Mouse (Mus musculus): ENCODE measurements at regions not wholly inside any gene's neighbourhood (a gene's known extent, or its start where the extent isn't known, plus 50 kb on each side); places are given as distances from the start of the nearest gene placed in this dataset.

DNA sequence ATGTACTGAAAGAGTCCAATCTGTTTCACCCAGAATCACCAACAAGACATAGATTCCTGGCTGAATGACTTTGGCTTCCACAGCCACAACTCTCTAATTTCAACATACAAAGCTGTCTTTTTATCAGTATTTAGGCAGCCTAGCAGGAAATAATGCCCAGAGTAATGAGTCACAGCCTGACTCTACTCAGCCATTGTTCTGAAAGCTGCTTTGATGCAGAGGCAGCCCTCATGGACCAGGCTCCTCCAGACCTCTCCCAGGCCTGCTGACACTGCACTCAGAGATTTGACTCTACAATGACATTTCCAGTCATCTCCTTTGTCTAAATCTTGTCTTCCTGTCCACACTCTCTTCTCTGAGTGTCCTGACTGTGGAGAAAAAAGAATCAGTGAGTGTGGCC is 250.4 kb downstream of the Tle4 start:
- no peak for ATAC-seq (ENCODE audit: low FRiP score, low read depth)

GRCm38 (mm10) chr19:14349753-14350152 is 248.1 kb downstream of the Tle4 start:
- Histone ChIP-seq H3K9ac (replicated peaks) (no peak overlapping the region), H3K9me3 (no peaks in the 10 kb centered on the region), H3K4me1 (peaks cover 10% of the 10 kb centered on the region; the same call in 1 of the 2 replicates), H3K4me3 (no peak overlapping the region), H3K27me3 (peaks cover 19% of the 10 kb centered on the region), H3K36me3 (no peaks in the 10 kb centered on the region), H3K27ac (replicated peaks) (no peak overlapping the region), H3K4me2 (replicated peaks) (no peak overlapping the region)
- WGBS = 53% methylated on average over 2 of the region's 2 CpGs
- peak; percentile 82 for ATAC-seq (ENCODE audit: low FRiP score, low read depth)

More for the DNA sequence above, 250.4 kb downstream of the Tle4 start:
- H3K27ac ChIP-seq (replicated peaks) = no peak overlapping the region
- no peak overlapping the region for H3K4me3 ChIP-seq
- peaks cover 10% of the 10 kb centered on the region; the same call in 1 of the 2 replicates for H3K4me1 ChIP-seq
- no peak overlapping the region for H3K4me2 ChIP-seq (replicated peaks)
- H3K36me3 ChIP-seq = no peaks in the 10 kb centered on the region
- H3K9ac ChIP-seq (replicated peaks) = no peak overlapping the region
- H3K9me3 ChIP-seq = no peaks in the 10 kb centered on the region
- peaks cover 15% of the 10 kb centered on the region for H3K27me3 ChIP-seq

- no peak for ATAC-seq (ENCODE audit: low FRiP score, low read depth)
- WGBS = 87% methylated on average over 4 of the region's 4 CpGs
- peaks cover 34% of the 10 kb centered on the region for H3K27me3 ChIP-seq
These were observed 246.0 kb downstream of the Tle4 start for GRCm38 (mm10) chr19:14351728-14352340.

GRCm38 (mm10) chr19:14352551-14352950 is 245.3 kb downstream of the Tle4 start:
- Histone ChIP-seq H3K4me3 (no peak overlapping the region), H3K9me3 (no peaks in the 10 kb centered on the region), H3K36me3 (no peaks in the 10 kb centered on the region), H3K4me2 (replicated peaks) (no peak overlapping the region), H3K4me1 (peaks cover 7% of the 10 kb centered on the region; the same call in 1 of the 2 replicates), H3K27ac (replicated peaks) (no peak overlapping the region), H3K9ac (replicated peaks) (no peak overlapping the region), H3K27me3 (peaks cover 36% of the 10 kb centered on the region)
- 92% methylated on average over 3 of the region's 3 CpGs for WGBS
- ATAC-seq (ENCODE audit: low FRiP score, low read depth) = no peak

More at GRCm38 (mm10) chr19:14351728-14352340, 246.0 kb downstream of the Tle4 start:
- Histone ChIP-seq H3K36me3 (no peaks in the 10 kb centered on the region), H3K4me1 (peaks cover 10% of the 10 kb centered on the region; the same call in 1 of the 2 replicates), H3K4me2 (replicated peaks) (no peak overlapping the region), H3K27ac (replicated peaks) (no peak overlapping the region), H3K9ac (replicated peaks) (no peak overlapping the region), H3K4me3 (no peak overlapping the region), H3K9me3 (no peaks in the 10 kb centered on the region)

DNA sequence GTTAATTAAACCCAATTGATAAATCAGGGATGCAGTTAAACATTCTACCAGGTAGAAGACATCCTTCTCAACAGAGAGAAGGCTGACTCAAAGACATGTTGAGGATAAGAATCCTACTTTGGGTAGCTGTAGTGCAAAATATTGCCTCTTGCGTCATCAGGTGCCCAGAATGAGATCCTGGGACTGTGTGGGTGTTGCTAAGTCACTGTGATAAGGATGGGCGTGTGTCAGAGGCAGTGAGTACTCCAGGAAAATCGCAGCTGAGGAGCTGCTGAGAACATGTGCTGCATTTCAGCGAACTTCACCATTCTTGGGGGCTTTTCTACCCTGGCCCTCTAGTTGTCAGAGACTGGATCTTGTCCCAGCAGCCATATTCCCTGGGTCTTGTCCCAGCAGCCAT is 244.7 kb downstream of the Tle4 start:
- Histone ChIP-seq H3K4me3 (no peak overlapping the region), H3K36me3 (no peaks in the 10 kb centered on the region), H3K27ac (replicated peaks) (no peak overlapping the region), H3K4me1 (peaks cover 3% of the 10 kb centered on the region; the same call in 1 of the 2 replicates), H3K9ac (replicated peaks) (no peak overlapping the region), H3K9me3 (no peaks in the 10 kb centered on the region), H3K27me3 (peaks cover 36% of the 10 kb centered on the region), H3K4me2 (replicated peaks) (no peak overlapping the region)
- WGBS = 92% methylated on average over 4 of the region's 4 CpGs
- no peak for ATAC-seq (ENCODE audit: low FRiP score, low read depth)

DNA sequence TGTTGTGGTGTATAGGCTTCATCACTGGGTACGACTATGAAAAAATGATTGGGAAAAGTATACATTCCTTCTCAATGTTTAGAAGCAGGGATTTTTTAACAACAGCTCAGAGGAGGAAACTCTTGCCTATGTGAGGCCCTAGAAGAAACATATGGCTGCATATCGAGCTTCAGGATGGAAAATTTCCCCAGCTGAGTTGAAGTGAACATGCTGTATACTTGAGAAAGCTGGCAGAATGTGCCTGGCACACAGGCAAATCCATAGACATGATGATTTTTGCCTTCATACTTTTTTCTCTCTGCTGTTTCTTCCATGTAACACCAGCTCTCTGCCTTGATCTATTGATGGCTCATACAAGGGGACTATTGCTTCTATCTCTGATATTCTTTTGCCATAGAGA is 242.7 kb downstream of the Tle4 start:
- H3K9ac ChIP-seq (replicated peaks) = no peak overlapping the region
- no peaks in the 10 kb centered on the region for H3K9me3 ChIP-seq
- H3K4me3 ChIP-seq = no peak overlapping the region
- H3K4me1 ChIP-seq = 0 out of 2 replicates have a peak, but pooled peaks cover 2% of the 10 kb centered on the region
- H3K36me3 ChIP-seq = no peaks in the 10 kb centered on the region
- no peak overlapping the region for H3K4me2 ChIP-seq (replicated peaks)
- 85% methylated on average over 2 of the region's 2 CpGs for WGBS
- ATAC-seq (ENCODE audit: low FRiP score, low read depth) = no peak
- no peak overlapping the region for H3K27ac ChIP-seq (replicated peaks)
- H3K27me3 ChIP-seq = peaks cover 45% of the 10 kb centered on the region

DNA sequence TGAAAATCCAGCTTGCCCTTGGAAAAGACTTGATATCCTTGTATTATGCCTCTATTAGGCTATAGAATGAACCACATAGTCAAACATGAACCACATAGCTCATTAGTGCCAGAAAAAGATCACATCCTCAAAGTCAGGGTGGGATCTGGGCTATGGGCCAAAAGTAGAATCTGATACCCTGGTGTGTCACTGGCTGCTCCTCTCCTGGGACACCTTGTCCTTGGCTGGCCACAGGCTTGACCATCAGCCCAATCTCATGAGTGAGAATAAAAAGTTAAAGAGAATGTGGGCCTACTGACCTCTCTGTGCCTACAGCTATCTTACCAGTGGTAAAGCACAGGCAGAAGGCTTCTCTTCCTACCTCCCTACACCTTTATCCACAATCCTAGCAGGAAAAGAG is 241.9 kb downstream of the Tle4 start:
- Histone ChIP-seq H3K9me3 (no peaks in the 10 kb centered on the region), H3K9ac (replicated peaks) (no peak overlapping the region), H3K27me3 (peaks cover 46% of the 10 kb centered on the region), H3K36me3 (no peaks in the 10 kb centered on the region), H3K4me1 (no peaks in the 10 kb centered on the region), H3K4me2 (replicated peaks) (no peak overlapping the region), H3K4me3 (no peak overlapping the region), H3K27ac (replicated peaks) (no peak overlapping the region)
- no peak for ATAC-seq (ENCODE audit: low FRiP score, low read depth)

DNA sequence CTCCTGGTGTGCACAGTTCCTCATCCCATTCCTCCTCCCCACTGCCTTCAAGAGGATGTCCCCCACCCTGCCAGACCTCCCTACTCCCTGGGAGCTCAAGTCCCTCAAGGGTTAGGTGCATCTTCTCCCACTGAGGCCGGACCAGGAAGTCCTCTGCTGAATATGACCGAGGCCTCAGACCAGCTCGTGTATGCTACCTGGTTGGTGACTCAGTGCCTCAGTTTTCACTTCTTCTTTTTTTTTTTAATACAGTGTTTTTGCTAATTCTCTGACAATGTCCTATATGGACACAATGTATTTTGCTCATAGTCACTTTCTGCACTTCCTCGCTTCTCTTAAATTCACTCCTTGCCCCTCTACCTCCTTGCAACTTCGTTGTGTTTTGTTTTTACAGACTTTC is 237.2 kb downstream of the Tle4 start:
- Histone ChIP-seq H3K9me3 (no peaks in the 10 kb centered on the region), H3K4me2 (replicated peaks) (no peak overlapping the region), H3K27me3 (peaks cover 53% of the 10 kb centered on the region), H3K4me3 (no peak overlapping the region), H3K27ac (replicated peaks) (no peak overlapping the region), H3K36me3 (no peaks in the 10 kb centered on the region), H3K9ac (replicated peaks) (no peak overlapping the region), H3K4me1 (no peaks in the 10 kb centered on the region)
- ATAC-seq (ENCODE audit: low FRiP score, low read depth) = no peak
- WGBS = 89% methylated on average over 5 of the region's 5 CpGs

DNA sequence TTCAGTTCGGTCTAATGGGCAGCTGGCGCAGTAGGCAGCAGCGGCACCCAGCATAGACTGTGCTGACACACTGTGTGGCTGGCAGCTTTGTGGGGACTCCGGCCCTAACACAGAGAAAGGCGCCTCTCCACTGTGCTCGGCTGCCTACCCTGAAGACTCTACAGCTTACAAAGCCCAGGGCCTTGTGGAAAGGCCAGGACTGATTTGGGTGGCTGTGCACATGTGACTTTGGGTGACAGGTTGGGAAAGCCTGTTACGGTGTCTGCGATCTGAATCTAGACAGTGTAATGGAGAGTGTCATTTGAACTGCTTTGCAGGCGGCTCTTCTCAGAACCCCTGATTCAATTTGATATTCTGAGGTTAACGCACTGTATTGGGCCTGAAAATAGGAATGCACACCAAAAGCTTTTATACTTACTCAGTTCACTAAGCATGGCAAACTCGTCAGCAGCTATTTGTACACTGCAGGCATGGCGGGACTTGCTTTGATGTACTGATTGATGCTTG is 228.7 kb downstream of the Tle4 start:
- Histone ChIP-seq H3K4me3 (no peak overlapping the region), H3K4me1 (peaks cover 10% of the 10 kb centered on the region; the same call in 1 of the 2 replicates), H3K27me3 (peaks cover 28% of the 10 kb centered on the region), H3K36me3 (no peaks in the 10 kb centered on the region), H3K27ac (replicated peaks) (no peak overlapping the region), H3K9ac (replicated peaks) (no peak overlapping the region), H3K9me3 (no peaks in the 10 kb centered on the region), H3K4me2 (replicated peaks) (no peak overlapping the region)
- peak; percentile 62; the same call in 1 of the 2 replicates for ATAC-seq (ENCODE audit: low FRiP score, low read depth)
- 64% methylated on average over 12 of the region's 12 CpGs for WGBS

DNA sequence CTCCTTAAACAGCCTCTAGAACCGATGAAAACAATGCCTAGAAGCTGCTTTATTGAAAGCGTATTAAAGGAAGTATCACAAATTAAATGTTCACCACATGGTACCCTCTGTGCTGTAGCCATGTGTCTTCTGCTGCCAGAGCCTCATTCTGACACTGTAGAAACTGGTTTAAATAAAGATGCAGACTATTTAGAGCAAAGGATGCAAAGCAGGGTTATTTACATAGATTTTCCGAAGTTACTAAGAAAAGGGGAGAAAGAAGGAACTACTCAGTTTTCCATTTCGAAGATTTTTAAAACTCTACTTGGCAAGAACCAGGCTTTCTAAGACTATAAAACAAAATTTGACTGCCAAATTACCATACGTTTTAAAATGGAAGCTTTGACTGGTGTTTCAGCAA is 226.5 kb downstream of the Tle4 start:
- 89% methylated on average over 5 of the region's 5 CpGs for WGBS
- ATAC-seq (ENCODE audit: low FRiP score, low read depth) = no peak
- H3K4me2 ChIP-seq (replicated peaks) = no peak overlapping the region
- H3K4me1 ChIP-seq = peaks cover 10% of the 10 kb centered on the region; the same call in 1 of the 2 replicates
- no peak overlapping the region for H3K27ac ChIP-seq (replicated peaks)
- H3K9me3 ChIP-seq = no peaks in the 10 kb centered on the region
- H3K27me3 ChIP-seq = peaks cover 17% of the 10 kb centered on the region
- no peaks in the 10 kb centered on the region for H3K36me3 ChIP-seq
- no peak overlapping the region for H3K4me3 ChIP-seq
- H3K9ac ChIP-seq (replicated peaks) = no peak overlapping the region

GRCm38 (mm10) chr19:14373996-14374395 is 223.9 kb downstream of the Tle4 start:
- Histone ChIP-seq H3K4me3 (no peak overlapping the region), H3K4me2 (replicated peaks) (no peak overlapping the region), H3K4me1 (0 out of 2 replicates have a peak, but pooled peaks cover 5% of the 10 kb centered on the region), H3K36me3 (no peaks in the 10 kb centered on the region), H3K27me3 (peaks cover 17% of the 10 kb centered on the region), H3K9me3 (no peaks in the 10 kb centered on the region), H3K9ac (replicated peaks) (no peak overlapping the region), H3K27ac (replicated peaks) (no peak overlapping the region)
- WGBS = 91% methylated on average over 4 of the region's 4 CpGs
- ATAC-seq (ENCODE audit: low FRiP score, low read depth) = no peak

GRCm38 (mm10) chr19:14380898-14381297 is 217.0 kb downstream of the Tle4 start:
- no peak overlapping the region for H3K27ac ChIP-seq (replicated peaks)
- H3K4me2 ChIP-seq (replicated peaks) = no peak overlapping the region
- H3K9ac ChIP-seq (replicated peaks) = no peak overlapping the region
- H3K4me3 ChIP-seq = no peak overlapping the region
- no peaks in the 10 kb centered on the region for H3K36me3 ChIP-seq
- no peaks in the 10 kb centered on the region for H3K4me1 ChIP-seq
- no peak for ATAC-seq (ENCODE audit: low FRiP score, low read depth)
- peaks cover 5% of the 10 kb centered on the region; the same call in 1 of the 2 replicates for H3K27me3 ChIP-seq
- H3K9me3 ChIP-seq = no peaks in the 10 kb centered on the region

DNA sequence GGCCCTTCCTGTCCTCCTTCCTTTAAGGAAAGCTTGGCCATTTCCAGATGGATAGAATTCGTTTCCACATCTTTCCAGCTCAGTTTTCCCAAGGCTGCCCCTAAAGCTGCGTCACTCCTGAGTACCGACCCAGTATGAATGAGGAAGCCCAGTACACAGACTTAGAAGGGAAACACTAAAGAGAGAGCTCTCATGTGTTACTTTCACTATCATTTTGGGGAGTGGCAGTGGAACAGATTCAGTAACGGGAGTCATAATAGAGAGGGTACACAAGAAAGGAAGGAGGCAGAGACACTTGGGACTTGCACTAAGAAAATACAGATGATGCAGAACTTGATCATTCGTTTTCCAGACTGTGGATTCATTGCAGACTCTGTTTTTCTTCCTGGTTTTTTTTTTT is 210.1 kb downstream of the Tle4 start:
- Histone ChIP-seq H3K9me3 (no peaks in the 10 kb centered on the region), H3K27ac (replicated peaks) (no peak overlapping the region), H3K27me3 (peaks cover 14% of the 10 kb centered on the region), H3K4me2 (replicated peaks) (no peak overlapping the region), H3K4me3 (no peak overlapping the region), H3K4me1 (no peaks in the 10 kb centered on the region), H3K9ac (replicated peaks) (no peak overlapping the region), H3K36me3 (no peaks in the 10 kb centered on the region)
- 87% methylated on average over 5 of the region's 5 CpGs for WGBS
- no peak for ATAC-seq (ENCODE audit: low FRiP score, low read depth)
